Mouse (Mus musculus) heart, postnatal 36 days (tissue): ENCODE measurements around the gene Pgpep1l. TPM values are rescaled to one million over a fixed set of nuclear protein-coding genes. Genes with fewer than 3 reads are reported as not detected.
"Not testable (repeated sequence)": the region's sequence is repeated elsewhere in the genome, so short reads cannot be mapped to it uniquely, and the experiment has no call there.

Experiments used
- DNase-seq, 2 experiments: peaks; one replicate each; pipeline ENCODE4 v3.0.0; 2021 to 2022
- intact Hi-C: fragments of 180-260 bp; cut with DNase I; formaldehyde crosslinking; loops from one replicate; pipeline ENCODE4 v1.15.1; 2025
- total RNA-seq, 2 experiments: library from RNA; stranded (reverse); gene quantifications; 2 replicates each; pipeline ENCODE4 v1.2.3; 2021

The Pgpep1l gene
- total RNA-seq, 2 experiments from 2014 or later = 0.33 TPM; not detected in 1

GRCm38 (mm10) chr7:68283776-68284175 lies 19.7 kb upstream of the Pgpep1l start:
- intact Hi-C loops = no loop called here
- DNase-seq = no peak

- intact Hi-C loops = not testable (repeated sequence)
Measured at GRCm38 (mm10) chr7:68283133-68283520, 19.1 kb upstream of the Pgpep1l start.

GRCm38 (mm10) chr7:68282304-68283132 lies 18.5 kb upstream of the Pgpep1l start:
- intact Hi-C loops = no loop called here
- DNase-seq = no peak

More at GRCm38 (mm10) chr7:68283133-68283520, 19.1 kb upstream of the Pgpep1l start:
- not testable (repeated sequence) for DNase-seq

- no peak for DNase-seq
- intact Hi-C loops = no loop called here
Measured at GRCm38 (mm10) chr7:68281341-68281740, 17.3 kb upstream of the Pgpep1l start.

- intact Hi-C loops = no loop called here
- no peak for DNase-seq
Measured at GRCm38 (mm10) chr7:68280352-68280869, 16.4 kb upstream of the Pgpep1l start.

GRCm38 (mm10) chr7:68279481-68279880 lies 15.4 kb upstream of the Pgpep1l start:
- no peak for DNase-seq
- intact Hi-C loops = no loop called here

GRCm38 (mm10) chr7:68278908-68279307 lies 14.9 kb upstream of the Pgpep1l start:
- no peak for DNase-seq
- intact Hi-C loops = no loop called here

- intact Hi-C loops = no loop called here
- DNase-seq = no peak
Measured at GRCm38 (mm10) chr7:68278385-68278784, 14.4 kb upstream of the Pgpep1l start.

- intact Hi-C loops = no loop called here
- DNase-seq = no peak
Measured at GRCm38 (mm10) chr7:68277897-68278270, 13.9 kb upstream of the Pgpep1l start.

GRCm38 (mm10) chr7:68277054-68277896 lies 13.2 kb upstream of the Pgpep1l start:
- DNase-seq = no peak
- intact Hi-C loops = no loop called here

- intact Hi-C loops = no loop called here
- DNase-seq = no peak
Measured at GRCm38 (mm10) chr7:68275838-68276731, 12.1 kb upstream of the Pgpep1l start.

- DNase-seq, intact Hi-C loops: not testable (repeated sequence)
Measured at GRCm38 (mm10) chr7:68275445-68275837, 11.4 kb upstream of the Pgpep1l start.

- intact Hi-C loops = no loop called here
- DNase-seq = no peak
Measured at GRCm38 (mm10) chr7:68274951-68275350, 10.9 kb upstream of the Pgpep1l start.

- intact Hi-C loops = no loop called here
- DNase-seq = no peak
Measured at GRCm38 (mm10) chr7:68274218-68274617, 10.2 kb upstream of the Pgpep1l start.

- DNase-seq = no peak
- intact Hi-C loops = no loop called here
Measured at GRCm38 (mm10) chr7:68273515-68273914, 9.5 kb upstream of the Pgpep1l start, which contains the start of gene Fam169b. TSS of gene Fam169b (plus strand) at chr7:68273839.

GRCm38 (mm10) chr7:68272607-68273006 lies 8.6 kb upstream of the Pgpep1l start:
- no peak for DNase-seq
- intact Hi-C loops = no loop called here

- no peak for DNase-seq
- intact Hi-C loops = no loop called here
Measured at GRCm38 (mm10) chr7:68271816-68272215, 7.8 kb upstream of the Pgpep1l start.

- no peak for DNase-seq
- intact Hi-C loops = no loop called here
Measured at GRCm38 (mm10) chr7:68270551-68270950, 6.5 kb upstream of the Pgpep1l start.

- no peak for DNase-seq
- intact Hi-C loops = no loop called here
Measured at GRCm38 (mm10) chr7:68266691-68267090, 2.7 kb upstream of the Pgpep1l start.

GRCm38 (mm10) chr7:68265391-68265790 lies 1.4 kb upstream of the Pgpep1l start:
- intact Hi-C loops = loop anchor here (2.0 kb wide), 1 partner anchor 37 kb away; no protein-coding TSS in a partner anchor
- no peak for DNase-seq
